Mouse (Mus musculus): ENCODE data around the gene Focad. TPM values are rescaled to one million over a fixed set of nuclear protein-coding genes. Genes with fewer than 3 reads are reported as not detected.

The Focad gene
- polyA plus RNA-seq, 1 experiment: 3.7 TPM

DNA sequence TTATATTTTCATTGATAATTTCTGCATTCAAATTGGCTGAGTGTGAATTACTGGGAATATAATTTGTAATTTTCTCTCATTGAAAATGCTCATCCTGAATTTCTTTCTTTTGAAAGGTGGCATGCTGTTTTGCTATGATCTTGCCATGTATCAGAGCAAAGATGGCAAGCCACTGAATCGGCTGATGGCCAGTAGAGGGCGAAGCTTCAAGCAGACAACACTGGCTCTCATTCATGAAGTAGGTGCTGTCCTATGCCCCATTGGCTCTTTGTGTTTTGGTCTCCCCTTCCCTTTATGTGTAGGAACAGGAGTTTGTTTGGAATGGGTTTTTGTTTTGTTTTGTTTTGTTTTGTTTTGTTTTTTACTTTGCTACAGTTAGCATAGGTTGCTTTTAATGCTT is 215.2 kb downstream of the Focad start:
- H3K27ac ChIP-seq (ENCODE audit: insufficient read depth, low read depth, low read length): no peak overlapping the region
- H3K4me1 ChIP-seq (ENCODE audit: control insufficient read depth, insufficient read depth, low read length): peaks cover 6% of the 10 kb centered on the region
- no peak for TF ChIP-seq POLR2A (IDR thresholded peaks at IDR 0.05; ENCODE audit: borderline replicate concordance, low read depth, low read length)
- peak; percentile 71 for TF ChIP-seq CTCF (IDR thresholded peaks at IDR 0.05; ENCODE audit: low read depth, low read length)
- no peak overlapping the region for H3K4me3 ChIP-seq (ENCODE audit: insufficient read depth, low read length)

GRCm38 (mm10) chr4:88314898-88315297 is 220.5 kb downstream of the Focad start:
- Histone ChIP-seq H3K4me3 (ENCODE audit: insufficient read depth, low read length) (no peak overlapping the region), H3K27ac (ENCODE audit: insufficient read depth, low read depth, low read length) (peak overlapping the region; percentile 31; the same call in 1 of the 2 replicates), H3K4me1 (ENCODE audit: control insufficient read depth, insufficient read depth, low read length) (peaks cover 10% of the 10 kb centered on the region)
- TF ChIP-seq POLR2A (IDR thresholded peaks at IDR 0.05; ENCODE audit: borderline replicate concordance, low read depth, low read length) (no peak), CTCF (IDR thresholded peaks at IDR 0.05; ENCODE audit: low read depth, low read length) (no peak)

DNA sequence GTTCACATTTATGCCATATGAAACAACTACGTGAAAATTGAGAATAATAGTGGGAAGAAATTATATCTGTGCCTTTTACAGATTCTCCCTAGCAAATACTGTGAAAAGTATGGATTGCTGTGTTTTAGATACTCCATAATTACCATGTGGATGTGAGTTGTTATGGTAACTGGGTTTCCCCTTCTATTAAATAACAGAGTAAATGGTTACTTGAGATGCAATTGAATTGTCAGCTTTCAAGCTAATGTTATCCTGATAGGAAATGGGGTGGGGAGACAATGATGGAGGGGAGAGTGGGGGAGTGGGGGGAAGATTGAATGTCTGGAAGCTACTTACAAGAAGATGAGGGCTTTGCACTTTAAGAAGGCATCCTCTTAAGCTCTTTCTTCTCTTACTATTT is 225.6 kb downstream of the Focad start:
- TF ChIP-seq CTCF (IDR thresholded peaks at IDR 0.05; ENCODE audit: low read depth, low read length) (no peak), POLR2A (IDR thresholded peaks at IDR 0.05; ENCODE audit: borderline replicate concordance, low read depth, low read length) (no peak)
- Histone ChIP-seq H3K27ac (ENCODE audit: insufficient read depth, low read depth, low read length) (no peak overlapping the region), H3K4me3 (ENCODE audit: insufficient read depth, low read length) (no peak overlapping the region), H3K4me1 (ENCODE audit: control insufficient read depth, insufficient read depth, low read length) (peaks cover 6% of the 10 kb centered on the region)

- no peak overlapping the region for H3K27ac ChIP-seq (ENCODE audit: insufficient read depth, low read depth, low read length)
- H3K4me3 ChIP-seq (ENCODE audit: insufficient read depth, low read length): no peak overlapping the region
- TF ChIP-seq POLR2A (IDR thresholded peaks at IDR 0.05; ENCODE audit: borderline replicate concordance, low read depth, low read length) (no peak), CTCF (IDR thresholded peaks at IDR 0.05; ENCODE audit: low read depth, low read length) (no peak)
- H3K4me1 ChIP-seq (ENCODE audit: control insufficient read depth, insufficient read depth, low read length): peaks cover 4% of the 10 kb centered on the region; the same call in 1 of the 2 replicates
Measured at GRCm38 (mm10) chr4:88325392-88325791, 231.0 kb downstream of the Focad start.

DNA sequence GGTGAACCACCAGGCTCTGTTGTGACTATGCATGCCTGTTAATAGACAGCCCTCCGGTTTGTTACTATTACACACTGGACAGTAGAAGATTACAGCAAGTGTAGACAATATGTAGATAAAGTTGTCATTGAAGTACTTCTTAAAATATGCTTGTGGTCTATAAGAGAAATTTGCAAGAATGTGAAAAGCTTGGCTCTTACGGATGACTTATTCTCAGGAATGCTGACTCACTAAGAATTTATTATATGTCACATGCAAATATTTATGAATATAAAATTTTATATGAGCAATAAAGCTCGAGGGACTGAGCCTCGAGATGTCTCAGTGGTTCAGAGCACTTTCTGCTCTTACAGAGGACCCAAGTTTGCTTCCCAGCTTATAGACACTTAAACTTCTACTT is 240.1 kb downstream of the Focad start:
- peaks cover 14% of the 10 kb centered on the region for H3K4me1 ChIP-seq (ENCODE audit: control insufficient read depth, insufficient read depth, low read length)
- no peak overlapping the region for H3K27ac ChIP-seq (ENCODE audit: insufficient read depth, low read depth, low read length)
- TF ChIP-seq CTCF (IDR thresholded peaks at IDR 0.05; ENCODE audit: low read depth, low read length) (no peak), POLR2A (IDR thresholded peaks at IDR 0.05; ENCODE audit: borderline replicate concordance, low read depth, low read length) (no peak)
- H3K4me3 ChIP-seq (ENCODE audit: insufficient read depth, low read length): no peak overlapping the region

DNA sequence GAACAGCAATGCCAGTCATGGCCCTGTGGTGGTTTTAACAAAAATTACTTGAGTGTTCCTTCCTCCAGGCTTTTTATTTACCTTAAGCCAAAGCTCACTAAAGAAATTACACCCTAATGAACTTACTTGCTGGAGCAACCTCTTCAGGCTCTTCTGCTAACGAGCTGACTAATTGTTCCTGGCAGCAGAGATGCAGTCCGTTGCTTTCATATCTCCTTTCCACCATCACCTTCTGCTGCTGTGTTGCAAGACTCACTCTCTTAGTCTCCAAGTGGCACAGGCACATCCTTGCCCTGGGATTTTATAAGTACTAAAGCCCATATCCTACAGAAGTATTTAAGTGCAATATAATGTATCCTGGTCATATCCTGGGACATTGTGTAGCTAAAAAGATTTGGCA is 242.3 kb downstream of the Focad start:
- TF ChIP-seq CTCF (IDR thresholded peaks at IDR 0.05; ENCODE audit: low read depth, low read length): no peak
- no peak for TF ChIP-seq POLR2A (IDR thresholded peaks at IDR 0.05; ENCODE audit: borderline replicate concordance, low read depth, low read length)
- Histone ChIP-seq H3K27ac (ENCODE audit: insufficient read depth, low read depth, low read length) (no peak overlapping the region), H3K4me1 (ENCODE audit: control insufficient read depth, insufficient read depth, low read length) (peaks cover 12% of the 10 kb centered on the region), H3K4me3 (ENCODE audit: insufficient read depth, low read length) (no peak overlapping the region)

DNA sequence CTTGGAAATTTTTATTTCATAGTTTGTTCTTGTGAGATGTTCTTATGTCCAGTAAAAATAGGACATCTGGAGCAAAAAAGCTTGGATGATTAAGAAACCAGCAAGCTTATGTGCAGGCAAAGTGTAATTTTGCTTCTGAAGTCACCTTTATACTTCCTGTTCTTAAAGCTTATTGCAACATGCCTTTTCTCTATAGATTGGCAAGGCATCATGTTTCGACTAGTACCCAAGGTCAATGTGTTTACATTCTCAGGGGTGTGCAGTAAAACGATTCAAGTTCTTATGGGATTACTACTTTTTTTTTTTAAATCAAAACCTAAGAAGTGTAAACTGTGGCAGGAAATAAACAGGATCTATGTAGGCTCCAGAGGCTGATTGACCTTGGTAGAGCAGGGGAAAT is 242.9 kb downstream of the Focad start:
- Histone ChIP-seq H3K4me1 (ENCODE audit: control insufficient read depth, insufficient read depth, low read length) (peaks cover 9% of the 10 kb centered on the region), H3K27ac (ENCODE audit: insufficient read depth, low read depth, low read length) (no peak overlapping the region), H3K4me3 (ENCODE audit: insufficient read depth, low read length) (no peak overlapping the region)
- TF ChIP-seq CTCF (IDR thresholded peaks at IDR 0.05; ENCODE audit: low read depth, low read length): no peak
- no peak for TF ChIP-seq POLR2A (IDR thresholded peaks at IDR 0.05; ENCODE audit: borderline replicate concordance, low read depth, low read length)

- Histone ChIP-seq H3K4me1 (ENCODE audit: control insufficient read depth, insufficient read depth, low read length) (peaks cover 9% of the 10 kb centered on the region), H3K27ac (ENCODE audit: insufficient read depth, low read depth, low read length) (no peak overlapping the region), H3K4me3 (ENCODE audit: insufficient read depth, low read length) (no peak overlapping the region)
- TF ChIP-seq POLR2A (IDR thresholded peaks at IDR 0.05; ENCODE audit: borderline replicate concordance, low read depth, low read length): no peak
Measured at GRCm38 (mm10) chr4:88338130-88338529, 243.7 kb downstream of the Focad start.

- TF ChIP-seq POLR2A (IDR thresholded peaks at IDR 0.05; ENCODE audit: borderline replicate concordance, low read depth, low read length): no peak
- TF ChIP-seq CTCF (IDR thresholded peaks at IDR 0.05; ENCODE audit: low read depth, low read length): no peak
- H3K27ac ChIP-seq (ENCODE audit: insufficient read depth, low read depth, low read length): no peak overlapping the region
- H3K4me3 ChIP-seq (ENCODE audit: insufficient read depth, low read length): no peak overlapping the region
- H3K4me1 ChIP-seq (ENCODE audit: control insufficient read depth, insufficient read depth, low read length): 0 out of 2 replicates have a peak, but pooled peaks cover 2% of the 10 kb centered on the region
Measured at GRCm38 (mm10) chr4:88344468-88344867, 250.0 kb downstream of the Focad start.

DNA sequence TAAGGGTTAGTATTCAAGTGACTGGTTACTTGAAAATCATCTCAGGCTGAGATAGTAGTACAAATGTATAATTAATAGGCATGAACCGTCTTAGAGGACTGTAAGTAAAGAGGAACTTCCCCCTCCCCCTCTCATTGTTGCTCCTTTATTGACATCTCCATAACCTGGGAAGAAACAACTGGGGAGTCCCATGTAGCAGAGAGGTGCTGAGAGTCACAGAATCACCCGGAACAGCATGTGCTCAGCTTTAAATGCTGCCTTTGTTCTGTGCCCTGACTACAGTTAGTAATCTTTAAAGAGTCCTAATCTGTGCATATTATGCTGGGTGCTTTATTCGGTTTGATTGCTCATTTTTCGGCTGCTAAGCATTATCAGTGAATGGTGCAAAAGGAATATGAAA is 250.6 kb downstream of the Focad start:
- Histone ChIP-seq H3K4me1 (ENCODE audit: control insufficient read depth, insufficient read depth, low read length) (0 out of 2 replicates have a peak, but pooled peaks cover 2% of the 10 kb centered on the region), H3K27ac (ENCODE audit: insufficient read depth, low read depth, low read length) (no peak overlapping the region), H3K4me3 (ENCODE audit: insufficient read depth, low read length) (no peak overlapping the region)
- no peak for TF ChIP-seq CTCF (IDR thresholded peaks at IDR 0.05; ENCODE audit: low read depth, low read length)
- TF ChIP-seq POLR2A (IDR thresholded peaks at IDR 0.05; ENCODE audit: borderline replicate concordance, low read depth, low read length): no peak

GRCm38 (mm10) chr4:88345938-88346337 is 251.5 kb downstream of the Focad start:
- TF ChIP-seq CTCF (IDR thresholded peaks at IDR 0.05; ENCODE audit: low read depth, low read length): no peak
- no peak for TF ChIP-seq POLR2A (IDR thresholded peaks at IDR 0.05; ENCODE audit: borderline replicate concordance, low read depth, low read length)
- Histone ChIP-seq H3K4me3 (ENCODE audit: insufficient read depth, low read length) (no peak overlapping the region), H3K4me1 (ENCODE audit: control insufficient read depth, insufficient read depth, low read length) (0 out of 2 replicates have a peak, but pooled peaks cover 2% of the 10 kb centered on the region), H3K27ac (ENCODE audit: insufficient read depth, low read depth, low read length) (no peak overlapping the region)
